Mouse (Mus musculus) liver, postnatal 0 days (tissue): ENCODE measurements at regions not wholly inside any gene's neighbourhood (a gene's known extent, or its start where the extent isn't known, plus 50 kb on each side); places are given as distances from the start of the nearest gene placed in this dataset.

Experiments used
- ATAC-seq: fragments of 200-750 bp; cut with Nextera tagmentation; 2 replicates; pipeline ENCODE4 v1.8.0; 2017; ENCODE audit warnings: mild to moderate bottlenecking, moderate library complexity
- DNase-seq: peaks from one replicate; pipeline ENCODE4 v3.0.0-alpha.2; 2016
- H3K27ac ChIP-seq: fragments of 300-500 bp; sonication (generic); 2 replicates; pipeline ENCODE4 v1.5.1; 2014; ENCODE audit warnings: antibody characterized with exemption, moderate library complexity, mild to moderate bottlenecking, low read depth
- H3K27me3 ChIP-seq: fragments of 300-500 bp; sonication (generic); 2 replicates; pipeline ENCODE4 v1.6.1; 2014; ENCODE audit warnings: low read length, control low read depth, mixed read lengths; ENCODE audit not compliant: insufficient read depth
- H3K36me3 ChIP-seq: fragments of 300-500 bp; sonication (generic); replicated peaks from 2 replicates; pipeline ENCODE4 v1.6.1; 2014; ENCODE audit warnings: mild to moderate bottlenecking, control low read depth, low read length, moderate library complexity, mixed read lengths; ENCODE audit not compliant: insufficient read depth
- H3K4me1 ChIP-seq: fragments of 300-500 bp; sonication (generic); 2 replicates; pipeline ENCODE4 v1.6.1; 2014; ENCODE audit warnings: antibody characterized with exemption, mild to moderate bottlenecking, control low read depth; ENCODE audit not compliant: insufficient read depth
- H3K4me2 ChIP-seq: fragments of 300-500 bp; sonication (generic); 2 replicates; pipeline ENCODE4 v1.6.1; 2014; ENCODE audit warnings: low read depth, mild to moderate bottlenecking, low read length, moderate library complexity, mixed read lengths
- H3K4me3 ChIP-seq: fragments of 300-500 bp; sonication (generic); 2 replicates; pipeline ENCODE4 v1.5.1; 2014; ENCODE audit warnings: low read depth, low read length
- H3K9ac ChIP-seq: fragments of 300-500 bp; sonication (generic); replicated peaks from 2 replicates; pipeline ENCODE4 v1.6.1; 2014; ENCODE audit warnings: mild to moderate bottlenecking, moderate library complexity
- H3K9me3 ChIP-seq: fragments of 300-500 bp; sonication (generic); 2 replicates; pipeline ENCODE4 v1.6.1; 2016; ENCODE audit warnings: mild to moderate bottlenecking, control low read depth, low read length, mixed read lengths
- CTCF ChIP-seq: sonication (generic); IDR thresholded peaks from 2 replicates; pipeline ENCODE4 v1.5.1; 2016; ENCODE audit warnings: antibody characterized with exemption, low read depth
- EP300 ChIP-seq: IDR thresholded peaks from 2 replicates; pipeline ENCODE4 v1.6.1; 2016; ENCODE audit warnings: antibody characterized with exemption, low read depth, mild to moderate bottlenecking
- WGBS: fragments of 180-500 bp; shearing (Covaris S2); extraction: QIAGEN DNeasy Blood & Tissue Kit; methylation state at CpG from one replicate; pipeline ENCODE4 v1.1.7; 2014; ENCODE audit not compliant: insufficient replicate concordance; 5-methylcytosine and 5-hydroxymethylcytosine counted together

GRCm38 (mm10) chr6:51240039-51240438 is 192.4 kb upstream of the Nfe2l3 start:
- Histone ChIP-seq H3K4me3 (no peak overlapping the region), H3K27me3 (0 out of 2 replicates have a peak, but pooled peaks cover 3% of the 10 kb centered on the region), H3K4me1 (no peaks in the 10 kb centered on the region), H3K27ac (no peak overlapping the region), H3K36me3 (no peaks in the 10 kb centered on the region), H3K4me2 (no peak overlapping the region), H3K9ac (no peak overlapping the region), H3K9me3 (peaks cover 3% of the 10 kb centered on the region; the same call in 1 of the 2 replicates)
- TF ChIP-seq CTCF = no peak
- no peak for TF ChIP-seq EP300
- DNase-seq (no peak), ATAC-seq (no peak)
- 91% methylated on average over 3 of the region's 3 CpGs for WGBS

- Histone ChIP-seq H3K9me3 (no peaks in the 10 kb centered on the region), H3K9ac (no peak overlapping the region), H3K4me1 (no peaks in the 10 kb centered on the region), H3K27ac (no peak overlapping the region), H3K4me2 (no peak overlapping the region), H3K4me3 (no peak overlapping the region), H3K27me3 (no peaks in the 10 kb centered on the region), H3K36me3 (no peaks in the 10 kb centered on the region)
- DNase-seq = no peak
- no peak for ATAC-seq
- TF ChIP-seq CTCF = no peak
Measured at GRCm38 (mm10) chr6:51250233-51250632, 182.2 kb upstream of the Nfe2l3 start.

- Histone ChIP-seq H3K9me3 (no peaks in the 10 kb centered on the region), H3K27me3 (no peaks in the 10 kb centered on the region), H3K4me3 (no peak overlapping the region), H3K4me1 (no peaks in the 10 kb centered on the region), H3K4me2 (no peak overlapping the region), H3K27ac (no peak overlapping the region), H3K9ac (no peak overlapping the region), H3K36me3 (no peaks in the 10 kb centered on the region)
- DNase-seq = no peak
- TF ChIP-seq EP300 (no peak), CTCF (no peak)
- 95% methylated on average over 2 of the region's 2 CpGs for WGBS
- no peak for ATAC-seq
Measured at GRCm38 (mm10) chr6:51251432-51251831, 181.0 kb upstream of the Nfe2l3 start.

- ATAC-seq = no peak
- Histone ChIP-seq H3K36me3 (no peaks in the 10 kb centered on the region), H3K27ac (no peak overlapping the region), H3K27me3 (no peaks in the 10 kb centered on the region), H3K4me1 (no peaks in the 10 kb centered on the region), H3K9ac (no peak overlapping the region), H3K4me3 (no peak overlapping the region), H3K4me2 (no peak overlapping the region), H3K9me3 (no peaks in the 10 kb centered on the region)
- TF ChIP-seq EP300 (no peak), CTCF (no peak)
- WGBS = 73% methylated on average over 3 of the region's 3 CpGs
- DNase-seq = no peak
Measured at GRCm38 (mm10) chr6:51252721-51253120, 179.7 kb upstream of the Nfe2l3 start.

- no peak overlapping the region for H3K4me2 ChIP-seq
- no peaks in the 10 kb centered on the region for H3K36me3 ChIP-seq
- ATAC-seq (no peak), DNase-seq (no peak)
- WGBS = 61% methylated on average over 4 of the region's 4 CpGs
- H3K4me3 ChIP-seq = no peak overlapping the region
- no peak overlapping the region for H3K27ac ChIP-seq
- TF ChIP-seq CTCF (no peak), EP300 (no peak)
- H3K27me3 ChIP-seq = no peaks in the 10 kb centered on the region
- no peaks in the 10 kb centered on the region for H3K4me1 ChIP-seq
- no peak overlapping the region for H3K9ac ChIP-seq
- H3K9me3 ChIP-seq = 0 out of 2 replicates have a peak, but pooled peaks cover 3% of the 10 kb centered on the region
Measured at GRCm38 (mm10) chr6:51256631-51257030, 175.8 kb upstream of the Nfe2l3 start.

GRCm38 (mm10) chr6:51257524-51257923 is 174.9 kb upstream of the Nfe2l3 start:
- H3K4me1 ChIP-seq = no peaks in the 10 kb centered on the region

GRCm38 (mm10) chr6:51258304-51258703 is 174.2 kb upstream of the Nfe2l3 start:
- no peak overlapping the region for H3K9ac ChIP-seq
- no peaks in the 10 kb centered on the region for H3K36me3 ChIP-seq
- no peaks in the 10 kb centered on the region for H3K4me1 ChIP-seq
- H3K27ac ChIP-seq = no peak overlapping the region
- no peak for ATAC-seq
- no peaks in the 10 kb centered on the region for H3K27me3 ChIP-seq
- H3K4me3 ChIP-seq = no peak overlapping the region
- no peak overlapping the region for H3K4me2 ChIP-seq
- 40% methylated on average over 2 of the region's 2 CpGs for WGBS
- DNase-seq = no peak
- TF ChIP-seq EP300 = no peak
- no peak for TF ChIP-seq CTCF
- 0 out of 2 replicates have a peak, but pooled peaks cover 3% of the 10 kb centered on the region for H3K9me3 ChIP-seq

More at GRCm38 (mm10) chr6:51257524-51257923, 174.9 kb upstream of the Nfe2l3 start:
- no peak overlapping the region for H3K27ac ChIP-seq
- H3K36me3 ChIP-seq = no peaks in the 10 kb centered on the region
- no peaks in the 10 kb centered on the region for H3K27me3 ChIP-seq
- H3K9ac ChIP-seq = no peak overlapping the region
- no peak for ATAC-seq
- TF ChIP-seq EP300 (no peak), CTCF (no peak)
- DNase-seq = no peak
- 0 out of 2 replicates have a peak, but pooled peaks cover 3% of the 10 kb centered on the region for H3K9me3 ChIP-seq
- no peak overlapping the region for H3K4me3 ChIP-seq
- 50% methylated on average over 6 of the region's 6 CpGs for WGBS
- H3K4me2 ChIP-seq = no peak overlapping the region
